Mouse (Mus musculus) hindbrain, embryonic 15.5 days (tissue): ENCODE results near the gene Lcn6. TPM values are rescaled to one million over a fixed set of nuclear protein-coding genes. Genes with fewer than 3 reads are reported as not detected.

Source experiments
- ATAC-seq: fragments of 200-750 bp; cut with Nextera tagmentation; 2 replicates; pipeline ENCODE4 v1.8.0; 2017; ENCODE audit warnings: low read depth, moderate number of reproducible peaks, moderate TSS enrichment; ENCODE audit not compliant: low FRiP score
- H3K27ac ChIP-seq: fragments of 300-500 bp; sonication (generic); replicated peaks from 2 replicates; pipeline ENCODE4 v1.5.1; 2015; ENCODE audit warnings: mild to moderate bottlenecking, inconsistent platforms
- H3K27me3 ChIP-seq: fragments of 300-500 bp; sonication (generic); 2 replicates; pipeline ENCODE4 v1.6.1; 2015; ENCODE audit warnings: control low read depth, inconsistent platforms
- H3K36me3 ChIP-seq: fragments of 300-500 bp; sonication (generic); 2 replicates; pipeline ENCODE4 v1.6.1; 2015; ENCODE audit warnings: control low read depth, inconsistent platforms
- H3K4me1 ChIP-seq: fragments of 300-500 bp; sonication (generic); replicated peaks from 2 replicates; pipeline ENCODE4 v1.6.1; 2015; ENCODE audit warnings: control low read depth, inconsistent platforms
- H3K4me2 ChIP-seq: fragments of 300-500 bp; sonication (generic); 2 replicates; pipeline ENCODE4 v1.6.1; 2015; ENCODE audit warnings: moderate library complexity, mild to moderate bottlenecking, inconsistent platforms
- H3K4me3 ChIP-seq: fragments of 300-500 bp; sonication (generic); 2 replicates; pipeline ENCODE4 v1.5.1; 2015; ENCODE audit warnings: mild to moderate bottlenecking, inconsistent platforms
- H3K9ac ChIP-seq: fragments of 300-500 bp; sonication (generic); 2 replicates; pipeline ENCODE4 v1.6.1; 2015; ENCODE audit warnings: inconsistent platforms
- H3K9me3 ChIP-seq: fragments of 300-500 bp; sonication (generic); 2 replicates; pipeline ENCODE4 v1.6.1; 2016; ENCODE audit warnings: control low read depth, inconsistent platforms
- WGBS: fragments of 180-500 bp; shearing (Covaris S2); methylation state at CpG from one replicate; pipeline ENCODE4 v1.1.7; 2015; 5-methylcytosine and 5-hydroxymethylcytosine counted together
- polyA plus RNA-seq: library from polyadenylated mRNA; unstranded; fragments of >200 nt; fragmentation: Nextera tagmentation; extraction: Ambion mirVana; gene quantifications from 2 replicates; pipeline ENCODE4 v1.2.1, GENCODE M21; 2015

Lcn6 gene
- not detected in 2 replicates for polyA plus RNA-seq

DNA sequence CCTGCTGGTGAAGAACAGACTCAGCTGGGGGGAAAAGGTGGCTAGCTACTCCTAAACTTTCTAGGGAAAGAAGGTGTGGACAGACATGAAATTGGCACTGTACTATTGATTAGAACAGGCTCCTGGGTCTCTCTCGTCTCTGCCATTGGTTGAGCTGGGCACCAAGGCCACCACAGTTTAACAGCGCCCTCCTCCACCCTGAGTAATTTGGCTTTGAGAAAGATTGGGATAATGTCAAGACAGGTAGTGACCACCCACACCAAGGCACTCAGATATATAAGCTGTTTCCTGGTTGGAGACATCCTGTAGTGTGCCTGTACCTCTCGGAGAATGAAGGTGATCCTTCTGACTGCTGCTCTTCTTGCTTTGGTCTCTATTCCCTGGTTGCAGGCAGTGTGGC lies at the start of gene Lcn6:
Lcn6 (plus strand) TSS at position 301 of the 400 bp plus-strand sequence.
- Histone ChIP-seq H3K27me3 (no peaks in the 10 kb centered on the region), H3K4me3 (no peak within 1 kb of the TSS), H3K9ac (no peak within 1 kb of the TSS), H3K9me3 (no peaks in the 10 kb centered on the region), H3K36me3 (no peaks in the 10 kb centered on the region), H3K27ac (no peak within 1 kb of the TSS), H3K4me1 (no peaks in the 10 kb centered on the region), H3K4me2 (no peak within 1 kb of the TSS)
- 94% methylated on average over 3 of the region's 3 CpGs for WGBS
- no peak for ATAC-seq

GRCm38 (mm10) chr2:25627811-25628210 lies 48.8 kb upstream of the Lcn6 start, which contains the start of gene Fcna:
Gene Fcna, minus strand, starts transcription at chr2:25628030.
- no peak within 1 kb of the TSS for H3K9ac ChIP-seq
- H3K4me3 ChIP-seq: no peak within 1 kb of the TSS
- H3K4me1 ChIP-seq: no peaks in the 10 kb centered on the region
- H3K9me3 ChIP-seq: no peaks in the 10 kb centered on the region
- no peak within 1 kb of the TSS for H3K27ac ChIP-seq
- no peak within 1 kb of the TSS for H3K4me2 ChIP-seq
- 92% methylated on average over 6 of the region's 6 CpGs for WGBS
- no peak for ATAC-seq
- H3K27me3 ChIP-seq: no peaks in the 10 kb centered on the region
- no peaks in the 10 kb centered on the region for H3K36me3 ChIP-seq

DNA sequence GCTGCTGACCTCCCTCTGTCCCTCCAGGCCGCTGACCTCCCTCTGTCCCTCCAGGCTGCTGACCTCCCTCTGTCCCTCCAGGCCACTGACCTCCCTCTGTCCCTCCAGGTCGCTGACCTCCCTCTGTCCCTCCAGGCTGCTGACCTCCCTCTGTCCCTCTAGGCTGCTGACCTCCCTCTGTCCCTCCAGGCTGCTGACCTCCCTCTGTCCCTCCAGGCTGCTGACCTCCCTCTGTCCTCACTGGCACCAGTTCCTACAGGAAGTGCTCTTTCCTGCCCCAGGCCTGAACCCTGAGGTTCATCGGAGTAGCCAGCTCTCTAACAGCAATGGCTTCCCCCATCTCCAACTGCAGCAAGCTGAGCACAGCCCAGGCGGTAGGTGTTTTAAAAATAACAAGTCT lies 47.8 kb upstream of the Lcn6 start:
- Histone ChIP-seq H3K27me3 (no peaks in the 10 kb centered on the region), H3K4me1 (no peaks in the 10 kb centered on the region), H3K9me3 (no peaks in the 10 kb centered on the region), H3K36me3 (no peaks in the 10 kb centered on the region), H3K4me3 (no peak overlapping the region), H3K27ac (no peak overlapping the region), H3K9ac (no peak overlapping the region), H3K4me2 (no peak overlapping the region)
- 37% methylated on average over 4 of the region's 4 CpGs for WGBS
- no peak for ATAC-seq

DNA sequence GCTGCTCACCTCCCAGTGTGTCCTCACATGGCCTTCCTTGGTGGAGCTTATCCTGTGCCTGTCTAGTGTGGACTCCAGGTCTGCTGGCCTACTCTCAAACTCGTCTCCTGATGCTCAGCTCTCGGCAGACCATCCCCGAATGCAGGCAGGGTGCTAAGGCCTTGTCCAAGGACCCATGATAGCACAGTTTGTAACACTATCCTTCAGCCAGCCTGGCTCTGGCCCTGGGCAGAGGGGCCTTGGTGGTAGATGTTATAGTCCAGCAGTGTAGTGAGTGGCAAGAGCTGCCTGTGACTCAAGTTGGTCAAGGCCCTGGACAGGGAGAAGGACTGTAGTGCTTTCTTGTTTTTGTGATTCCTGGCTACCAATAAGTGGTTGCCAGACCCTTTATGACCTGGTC lies 43.0 kb upstream of the Lcn6 start:
- Histone ChIP-seq H3K27me3 (no peaks in the 10 kb centered on the region), H3K27ac (no peak overlapping the region), H3K9ac (no peak overlapping the region), H3K36me3 (no peaks in the 10 kb centered on the region), H3K9me3 (no peaks in the 10 kb centered on the region), H3K4me3 (no peak overlapping the region), H3K4me2 (no peak overlapping the region), H3K4me1 (no peaks in the 10 kb centered on the region)
- 91% methylated on average over 3 of the region's 3 CpGs for WGBS
- no peak for ATAC-seq

GRCm38 (mm10) chr2:25634046-25634445 lies 42.5 kb upstream of the Lcn6 start:
- no peaks in the 10 kb centered on the region for H3K27me3 ChIP-seq
- no peaks in the 10 kb centered on the region for H3K36me3 ChIP-seq
- 61% methylated on average over 1 of the region's 1 CpGs for WGBS
- H3K27ac ChIP-seq: no peak overlapping the region
- no peak overlapping the region for H3K4me3 ChIP-seq
- no peak overlapping the region for H3K9ac ChIP-seq
- H3K4me1 ChIP-seq: no peaks in the 10 kb centered on the region
- H3K9me3 ChIP-seq: no peaks in the 10 kb centered on the region
- no peak for ATAC-seq
- no peak overlapping the region for H3K4me2 ChIP-seq

- Histone ChIP-seq H3K27ac (no peak overlapping the region), H3K9ac (no peak overlapping the region), H3K27me3 (no peaks in the 10 kb centered on the region), H3K4me2 (no peak overlapping the region), H3K4me3 (no peak overlapping the region), H3K36me3 (no peaks in the 10 kb centered on the region), H3K4me1 (no peaks in the 10 kb centered on the region), H3K9me3 (no peaks in the 10 kb centered on the region)
- no peak for ATAC-seq
- WGBS: 21% methylated on average over 6 of the region's 6 CpGs
These were observed 36.7 kb upstream of the Lcn6 start for GRCm38 (mm10) chr2:25639890-25640289.

- H3K9ac ChIP-seq: no peak within 1 kb of the TSS
- WGBS: 77% methylated on average over 2 of the region's 2 CpGs
- H3K27me3 ChIP-seq: no peaks in the 10 kb centered on the region
- H3K4me2 ChIP-seq: no peak within 1 kb of the TSS
- no peaks in the 10 kb centered on the region for H3K9me3 ChIP-seq
- no peak within 1 kb of the TSS for H3K4me3 ChIP-seq
- no peaks in the 10 kb centered on the region for H3K4me1 ChIP-seq
- no peak for ATAC-seq
- H3K27ac ChIP-seq: no peak within 1 kb of the TSS
- no peaks in the 10 kb centered on the region for H3K36me3 ChIP-seq
These were observed 23.7 kb upstream of the Lcn6 start, which contains the start of gene Lcn8 for GRCm38 (mm10) chr2:25652902-25653301. Gene Lcn8, plus strand, starts transcription at chr2:25653120.

DNA sequence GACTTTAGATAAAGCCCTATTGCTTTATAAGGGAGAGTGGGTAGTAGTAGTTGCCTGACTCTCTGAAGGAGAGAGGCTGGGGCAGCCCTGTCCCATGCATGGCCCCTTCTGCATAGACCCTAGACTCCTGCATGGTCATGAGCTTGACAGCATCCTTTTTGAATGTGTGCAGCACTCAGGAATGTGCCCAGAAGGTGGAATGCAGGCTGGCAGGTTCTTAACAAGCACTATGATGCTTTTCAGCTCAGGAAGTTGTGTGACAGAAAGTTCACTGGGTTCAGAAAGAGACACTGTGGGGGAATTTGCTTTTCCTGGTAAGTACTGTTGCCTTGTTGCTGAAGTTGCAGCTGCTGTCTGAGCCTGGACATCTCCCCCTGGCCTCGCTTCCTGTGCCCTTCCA lies 22.1 kb upstream of the Lcn6 start:
- Histone ChIP-seq H3K27ac (no peak overlapping the region), H3K36me3 (no peaks in the 10 kb centered on the region), H3K9ac (no peak overlapping the region), H3K9me3 (no peaks in the 10 kb centered on the region), H3K4me2 (no peak overlapping the region), H3K27me3 (no peaks in the 10 kb centered on the region), H3K4me3 (no peak overlapping the region), H3K4me1 (no peaks in the 10 kb centered on the region)
- WGBS: 70% methylated on average over 1 of the region's 1 CpGs
- ATAC-seq: no peak

- no peak overlapping the region for H3K27ac ChIP-seq
- no peak overlapping the region for H3K4me2 ChIP-seq
- H3K36me3 ChIP-seq: no peaks in the 10 kb centered on the region
- no peaks in the 10 kb centered on the region for H3K9me3 ChIP-seq
- WGBS: 89% methylated on average over 4 of the region's 4 CpGs
- H3K9ac ChIP-seq: no peak overlapping the region
- H3K4me1 ChIP-seq: no peaks in the 10 kb centered on the region
- H3K4me3 ChIP-seq: no peak overlapping the region
- no peaks in the 10 kb centered on the region for H3K27me3 ChIP-seq
- no peak for ATAC-seq
These were observed 19.9 kb upstream of the Lcn6 start for GRCm38 (mm10) chr2:25656691-25657090.

DNA sequence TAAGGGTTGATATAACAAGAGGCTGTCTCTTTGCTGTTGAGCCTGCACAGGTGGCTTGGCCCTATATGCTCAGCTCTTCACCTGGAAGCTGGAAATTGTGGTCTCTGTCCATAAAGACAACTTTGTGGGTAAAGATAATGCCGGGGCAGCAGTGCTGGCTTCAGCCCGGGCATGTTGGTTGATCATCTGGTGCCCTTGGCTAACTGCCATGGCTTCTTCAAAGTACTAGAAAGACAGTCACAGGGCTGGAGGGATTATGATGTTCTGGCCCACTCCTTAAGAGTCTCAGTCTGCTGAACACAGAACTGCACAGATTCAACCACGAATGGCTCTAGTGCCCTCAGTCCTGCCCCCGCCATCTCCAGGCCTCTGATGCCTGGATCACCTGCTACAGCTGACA lies 19.3 kb upstream of the Lcn6 start:
- Histone ChIP-seq H3K4me3 (no peak overlapping the region), H3K27me3 (no peaks in the 10 kb centered on the region), H3K36me3 (no peaks in the 10 kb centered on the region), H3K4me2 (no peak overlapping the region), H3K9ac (no peak overlapping the region), H3K4me1 (no peaks in the 10 kb centered on the region), H3K27ac (no peak overlapping the region), H3K9me3 (no peaks in the 10 kb centered on the region)
- no peak for ATAC-seq
- WGBS: 84% methylated on average over 4 of the region's 4 CpGs

DNA sequence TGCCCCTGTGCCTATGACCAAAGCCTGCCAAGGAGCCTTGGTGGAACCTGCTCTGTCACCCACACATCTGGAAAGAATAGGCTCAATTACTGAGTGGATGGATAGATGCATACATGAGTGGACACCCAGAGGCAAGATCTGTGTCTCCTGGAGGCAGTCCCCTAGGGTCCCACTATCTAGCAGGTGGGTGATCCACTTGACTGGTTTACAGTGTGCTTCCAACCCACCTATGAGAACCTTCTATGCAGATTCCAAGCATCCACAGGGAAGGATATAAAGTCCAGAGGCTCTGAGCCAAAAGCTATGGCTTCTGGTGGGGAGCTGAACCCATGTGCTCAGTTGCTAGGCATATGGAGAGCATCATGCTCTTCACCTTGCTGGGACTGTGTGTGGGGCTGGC lies 18.9 kb upstream of the Lcn6 start, which contains the start of gene Lcn5:
Lcn5 (plus strand) TSS at position 301 of the 400 bp plus-strand sequence.
- no peaks in the 10 kb centered on the region for H3K36me3 ChIP-seq
- H3K9ac ChIP-seq: no peak within 1 kb of the TSS
- no peak for ATAC-seq
- no peaks in the 10 kb centered on the region for H3K27me3 ChIP-seq
- H3K4me2 ChIP-seq: no peak within 1 kb of the TSS
- no peak within 1 kb of the TSS for H3K27ac ChIP-seq
- no peaks in the 10 kb centered on the region for H3K9me3 ChIP-seq
- no peaks in the 10 kb centered on the region for H3K4me1 ChIP-seq
- H3K4me3 ChIP-seq: no peak within 1 kb of the TSS

DNA sequence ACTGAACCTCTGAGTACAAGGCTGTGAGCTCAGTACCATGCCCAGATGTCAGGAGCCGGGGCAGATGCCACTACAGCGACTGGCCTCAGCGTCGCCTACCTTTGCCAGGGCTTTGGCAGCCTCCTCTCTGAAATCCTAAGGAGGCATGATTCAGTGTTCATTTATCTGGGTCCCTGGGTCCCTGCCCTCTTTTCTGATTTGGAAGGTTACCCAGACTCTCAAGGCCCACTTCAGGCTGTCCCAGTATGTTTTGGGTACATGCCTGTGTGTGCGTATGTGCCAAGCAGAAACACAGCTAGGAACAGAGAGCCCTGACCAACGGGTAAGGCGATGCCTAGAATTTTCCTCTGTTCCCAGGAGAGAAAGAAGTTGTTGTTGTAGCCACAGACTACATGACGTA lies 16.3 kb upstream of the Lcn6 start:
- H3K9me3 ChIP-seq: no peaks in the 10 kb centered on the region
- no peaks in the 10 kb centered on the region for H3K36me3 ChIP-seq
- H3K9ac ChIP-seq: no peak overlapping the region
- no peak for ATAC-seq
- no peak overlapping the region for H3K4me2 ChIP-seq
- no peak overlapping the region for H3K4me3 ChIP-seq
- WGBS: 88% methylated on average over 8 of the region's 8 CpGs
- no peaks in the 10 kb centered on the region for H3K4me1 ChIP-seq
- no peaks in the 10 kb centered on the region for H3K27me3 ChIP-seq
- no peak overlapping the region for H3K27ac ChIP-seq

DNA sequence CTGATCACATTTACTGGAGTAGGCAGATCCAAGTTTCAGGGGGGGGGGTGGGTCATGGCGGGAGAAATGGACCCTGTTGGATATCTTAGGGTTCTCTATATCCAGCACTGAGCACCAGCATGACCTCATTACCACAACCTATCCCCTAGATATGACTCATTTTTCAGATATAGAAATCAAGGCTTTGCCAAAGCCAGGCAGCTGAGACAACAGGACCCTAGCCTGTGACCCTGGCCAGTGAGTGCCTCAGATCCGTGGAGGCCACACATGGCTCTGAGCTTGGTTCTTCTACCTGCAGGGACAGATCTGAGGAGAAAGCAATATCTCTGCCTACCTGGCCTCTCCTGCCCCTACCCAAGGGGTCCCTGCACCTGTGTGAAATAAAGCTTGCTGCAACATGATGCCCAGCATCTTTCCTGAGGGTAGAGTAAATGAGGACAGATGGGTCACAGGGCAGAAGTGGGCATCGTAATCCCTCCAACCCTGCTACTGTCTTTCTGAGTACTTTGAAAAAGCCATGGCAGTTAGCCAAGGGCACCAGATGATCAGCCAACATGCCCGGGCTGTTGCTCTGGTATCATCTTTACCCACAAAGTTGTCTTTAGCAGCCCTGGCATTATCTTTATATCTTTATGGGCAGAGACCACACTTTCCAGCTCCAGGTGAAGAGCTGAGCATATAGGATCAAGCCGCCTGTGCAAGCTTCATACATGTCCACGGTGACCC lies 15.2 kb upstream of the Lcn6 start:
- Histone ChIP-seq H3K4me1 (no peaks in the 10 kb centered on the region), H3K27ac (no peak overlapping the region), H3K36me3 (no peaks in the 10 kb centered on the region), H3K4me3 (no peak overlapping the region), H3K9me3 (no peaks in the 10 kb centered on the region), H3K4me2 (no peak overlapping the region), H3K9ac (no peak overlapping the region), H3K27me3 (no peaks in the 10 kb centered on the region)
- no peak for ATAC-seq
- 84% methylated on average over 6 of the region's 6 CpGs for WGBS
